Mouse (Mus musculus): ENCODE measurements at regions not wholly inside any gene's neighbourhood (a gene's known extent, or its start where the extent isn't known, plus 50 kb on each side); places are given as distances from the start of the nearest gene placed in this dataset.

GRCm38 (mm10) chr8:126808496-126808895, 137.1 kb downstream of the Tomm20 start:
- no peak for DNase-seq (ENCODE audit: low read depth)

- DNase-seq (ENCODE audit: low read depth), result no peak
These were observed 138.4 kb downstream of the Tomm20 start for GRCm38 (mm10) chr8:126807171-126807768.

- DNase-seq (ENCODE audit: low read depth), result no peak
These were observed 139.1 kb downstream of the Tomm20 start for GRCm38 (mm10) chr8:126806591-126806990.

- no peak for DNase-seq (ENCODE audit: low read depth)
These were observed 139.5 kb downstream of the Tomm20 start for GRCm38 (mm10) chr8:126806181-126806560.

- no peak for DNase-seq (ENCODE audit: low read depth)
These were observed 140.1 kb downstream of the Tomm20 start for GRCm38 (mm10) chr8:126805365-126806180.

- peak; percentile 65 for DNase-seq (ENCODE audit: low read depth)
These were observed 141.5 kb downstream of the Tomm20 start for GRCm38 (mm10) chr8:126804115-126804514.

- no peak for DNase-seq (ENCODE audit: low read depth)
These were observed 143.0 kb downstream of the Tomm20 start for GRCm38 (mm10) chr8:126802641-126803040.

- DNase-seq (ENCODE audit: low read depth), result no peak
These were observed 144.7 kb downstream of the Tomm20 start for GRCm38 (mm10) chr8:126800976-126801375.

- DNase-seq (ENCODE audit: low read depth), result no peak
These were observed 147.9 kb downstream of the Tomm20 start for GRCm38 (mm10) chr8:126797571-126798334.

GRCm38 (mm10) chr8:126793657-126794056, 152.0 kb downstream of the Tomm20 start:
- DNase-seq (ENCODE audit: low read depth), result no peak

- DNase-seq (ENCODE audit: low read depth), result no peak
These were observed 154.6 kb downstream of the Tomm20 start for GRCm38 (mm10) chr8:126791069-126791468.

- DNase-seq (ENCODE audit: low read depth), result no peak
These were observed 155.4 kb downstream of the Tomm20 start for GRCm38 (mm10) chr8:126790214-126790613.

- DNase-seq (ENCODE audit: low read depth), result no peak
These were observed 156.6 kb downstream of the Tomm20 start for GRCm38 (mm10) chr8:126789076-126789475.

- no peak for DNase-seq (ENCODE audit: low read depth)
These were observed 157.0 kb downstream of the Tomm20 start for GRCm38 (mm10) chr8:126788669-126789068.

- no peak for DNase-seq (ENCODE audit: low read depth)
These were observed 158.2 kb downstream of the Tomm20 start for GRCm38 (mm10) chr8:126787398-126787797.

- no peak for DNase-seq (ENCODE audit: low read depth)
These were observed 160.4 kb downstream of the Tomm20 start for GRCm38 (mm10) chr8:126785211-126785610.

- no peak for DNase-seq (ENCODE audit: low read depth)
These were observed 161.0 kb downstream of the Tomm20 start for GRCm38 (mm10) chr8:126784604-126785003.

- DNase-seq (ENCODE audit: low read depth), result no peak
These were observed 161.8 kb downstream of the Tomm20 start for GRCm38 (mm10) chr8:126783703-126784440.

GRCm38 (mm10) chr8:126778673-126779072, 167.0 kb downstream of the Tomm20 start:
- no peak for DNase-seq (ENCODE audit: low read depth)

- DNase-seq (ENCODE audit: low read depth), result no peak
These were observed 167.5 kb downstream of the Tomm20 start for GRCm38 (mm10) chr8:126778131-126778530.

- DNase-seq (ENCODE audit: low read depth), result no peak
These were observed 168.8 kb downstream of the Tomm20 start for GRCm38 (mm10) chr8:126776605-126777469.

Measured in c-Kit-positive CD71-negative TER-119-negative erythroid progenitor cells, embryonic 14.5 days (primary cell).